ENCODE assay signal across 1 mouse cellular context in the genomic region with DNA sequence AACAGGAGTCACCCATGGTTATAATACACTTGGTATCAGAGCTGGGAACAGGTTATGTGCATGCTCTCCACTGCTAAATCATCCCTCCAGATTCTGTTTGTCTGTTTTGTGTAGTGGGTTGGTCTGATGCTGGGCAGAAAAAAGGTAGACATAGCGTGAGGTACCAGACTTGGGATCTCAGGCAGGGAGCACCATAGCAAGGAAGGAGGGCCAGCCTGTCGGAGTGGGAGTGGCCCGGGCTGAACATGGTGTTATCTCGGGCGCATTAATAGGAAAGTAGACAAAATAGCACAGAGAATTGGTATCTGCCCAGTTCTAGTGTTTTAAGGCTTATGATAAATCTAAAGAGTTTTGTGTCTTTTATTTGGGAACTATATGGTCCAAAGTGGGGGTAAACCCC.
TF ChIP-seq lines count a peak whose summit lies in the region.

No protein-coding gene starts in this region.

TF ChIP-seq in MEL, 35 proteins besides CTCF, POLR2A, EP300 and RAD21:
- no peak for TF ChIP-seq NELFE (IDR thresholded peaks at IDR 0.05; ENCODE audit: low read depth, low read length)
- peak; percentile 51 for TF ChIP-seq GATA1 (IDR thresholded peaks at IDR 0.05; ENCODE audit: low read depth, low read length)
- no peak for TF ChIP-seq SMC3 (IDR thresholded peaks at IDR 0.05; ENCODE audit: low read depth, low read length)
